Mouse (Mus musculus): ENCODE results near the gene Zmynd15.

Gene Zmynd15

GRCm38 (mm10) chr11:70506385-70506784 is 47.2 kb downstream of the Zmynd15 start:
- peak; percentile 60 for DNase-seq (ENCODE audit: low spot score)

GRCm38 (mm10) chr11:70506962-70507515 is 47.8 kb downstream of the Zmynd15 start:
- DNase-seq (ENCODE audit: low spot score): no peak

GRCm38 (mm10) chr11:70509753-70510564 is 50.7 kb downstream of the Zmynd15 start:
- peak; percentile 37 for DNase-seq (ENCODE audit: low spot score)

GRCm38 (mm10) chr11:70511242-70511641 is 52.0 kb downstream of the Zmynd15 start:
- no peak for DNase-seq (ENCODE audit: low spot score)

DNA sequence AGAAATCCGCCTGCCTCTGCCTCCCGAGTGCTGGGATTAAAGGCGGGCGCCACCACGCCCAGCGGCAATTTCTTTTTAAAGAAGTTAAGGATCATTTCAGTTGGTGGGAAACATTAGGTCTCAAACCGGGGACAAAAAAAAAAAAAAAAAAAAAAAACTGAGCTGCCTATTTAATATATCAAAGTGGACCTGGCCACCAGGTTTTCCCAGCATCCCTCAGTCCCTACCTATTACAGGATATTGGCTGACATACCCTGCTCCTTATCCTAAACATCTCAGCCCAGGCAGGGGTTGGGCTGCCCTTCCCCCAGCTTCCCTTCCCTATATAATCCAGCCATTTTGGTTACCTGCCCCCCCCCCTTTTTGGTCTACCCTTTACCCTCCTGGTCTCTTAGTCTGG is 52.6 kb downstream of the Zmynd15 start:
- no peak for DNase-seq (ENCODE audit: low spot score)

DNA sequence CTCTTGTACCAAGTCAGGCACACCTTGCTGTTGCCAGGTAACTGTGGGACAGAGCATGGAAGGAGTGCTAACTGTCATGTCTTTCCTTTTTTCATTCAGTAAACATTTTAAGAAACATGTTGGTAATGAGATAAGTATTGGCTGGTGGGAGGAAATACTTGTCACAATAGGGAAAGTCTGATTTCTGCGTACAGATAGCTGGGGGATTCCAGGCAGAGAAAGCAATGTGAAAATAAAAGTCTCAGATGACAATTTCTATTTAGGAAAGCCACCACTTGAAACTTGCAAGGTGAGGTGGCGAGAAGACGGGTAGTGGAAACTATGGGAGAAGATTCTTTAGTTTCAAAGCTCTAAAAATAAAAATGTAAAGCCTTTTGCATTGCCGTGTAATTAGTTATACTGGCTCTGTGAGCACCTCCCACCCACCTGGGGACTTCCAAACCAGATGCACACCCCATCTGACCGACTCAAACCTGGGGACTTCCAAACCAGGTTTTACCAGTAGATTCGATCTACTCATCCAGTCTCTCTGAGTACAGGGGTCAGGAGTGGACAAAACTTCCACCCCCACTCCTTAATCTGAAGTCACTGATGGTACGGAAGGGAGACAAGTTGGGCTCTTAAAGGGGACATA is 53.6 kb downstream of the Zmynd15 start:
- no peak for DNase-seq (ENCODE audit: low spot score)

DNA sequence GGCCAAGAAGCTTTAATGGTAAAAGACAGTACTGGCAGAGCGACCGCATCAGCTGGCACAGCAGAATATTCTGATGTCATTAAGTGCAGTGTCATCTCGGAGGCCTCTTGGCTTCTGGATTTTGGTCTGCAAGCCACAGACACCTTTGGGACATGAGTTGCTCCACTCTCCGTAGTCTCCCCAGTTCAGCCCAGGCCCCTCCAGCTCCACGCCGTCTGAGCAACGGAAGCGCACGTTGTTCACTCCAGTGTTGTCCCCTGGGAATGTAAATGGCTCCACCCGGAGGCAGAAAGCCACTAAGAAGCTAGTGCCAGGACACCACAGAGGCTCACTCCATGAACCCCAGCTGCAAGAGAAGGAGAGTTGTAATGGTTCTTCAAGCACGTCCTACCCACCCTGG is 54.3 kb downstream of the Zmynd15 start:
- no peak for DNase-seq (ENCODE audit: low spot score)

GRCm38 (mm10) chr11:70514288-70514687 is 55.1 kb downstream of the Zmynd15 start, which contains the start of gene Vmo1:
Gene Vmo1 (minus strand): TSS chr11:70514616.
- DNase-seq (ENCODE audit: low spot score): no peak
